Mouse (Mus musculus): ENCODE results near the gene Cd19. TPM values are rescaled to one million over a fixed set of nuclear protein-coding genes. Genes with fewer than 3 reads are reported as not detected.
A peak's percentile ranks its signal among the peaks of the same experiment; 100 is the strongest.

Gene Cd19
- polyA plus RNA-seq, 1 experiment from 2014 or later = not detected

DNA sequence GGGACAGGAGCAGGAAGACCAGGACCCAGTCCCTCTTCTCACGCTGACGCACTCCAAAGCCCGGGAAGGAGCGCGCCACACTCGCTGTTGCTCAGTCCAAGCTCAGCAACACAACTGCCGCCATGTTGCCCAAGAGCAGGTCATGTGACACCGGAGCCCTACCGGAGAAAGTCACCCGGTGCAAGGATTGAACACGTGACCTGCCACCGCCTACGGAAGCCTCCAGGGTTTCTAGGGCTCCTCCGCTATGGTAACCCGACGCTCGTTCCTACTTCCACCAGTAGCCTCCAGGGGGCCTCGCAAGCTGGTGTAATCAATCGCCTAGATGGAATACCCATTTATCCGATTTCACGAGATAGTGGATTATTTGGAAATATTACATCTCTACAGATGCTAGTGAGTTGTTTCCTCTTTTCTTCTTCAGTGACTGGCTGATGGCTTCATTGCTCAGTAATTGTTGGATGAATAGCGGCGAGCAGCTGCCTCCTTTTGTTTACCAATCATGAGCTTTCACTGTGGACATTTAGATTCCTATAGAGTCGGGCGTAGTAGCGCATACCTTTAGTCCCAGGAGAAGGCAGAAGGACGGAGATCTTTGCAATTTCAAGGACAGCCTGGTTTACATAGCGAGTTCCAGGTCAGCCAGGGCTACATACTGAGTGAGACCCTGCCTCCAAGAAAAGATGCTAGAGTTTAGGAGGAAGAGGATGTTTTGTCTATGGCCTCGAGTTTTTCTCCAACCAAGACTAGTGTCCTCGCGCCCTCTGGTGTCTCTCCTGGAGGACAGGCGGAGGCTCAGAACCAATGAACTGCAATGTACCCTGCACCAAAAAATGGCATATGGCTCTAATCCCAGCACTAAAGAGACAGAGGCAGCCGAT is 37.2 kb downstream of the Cd19 start, which contains the start of gene Spns1:
TSS of gene Spns1 (minus strand) at position 173 of the 881 bp plus-strand sequence.
- peak within 1 kb of the TSS; percentile 79 for H3K9ac ChIP-seq (replicated peaks)
- H3K9me3 ChIP-seq = no peaks in the 10 kb centered on the region
- H3K4me2 ChIP-seq = peak within 1 kb of the TSS; percentile 95
- peak within 1 kb of the TSS; percentile 90 for H3K4me3 ChIP-seq (replicated peaks)
- under 1% methylated on average over 33 of the region's 33 CpGs for WGBS
- peak within 1 kb of the TSS; percentile 79 for H3K27ac ChIP-seq
- no peaks in the 10 kb centered on the region for H3K27me3 ChIP-seq
- peaks cover 8% of the 10 kb centered on the region for H3K4me1 ChIP-seq (replicated peaks)
- peaks cover 27% of the 10 kb centered on the region for H3K36me3 ChIP-seq
- peak; percentile 93 for ATAC-seq (ENCODE audit: insufficient number of reproducible peaks, insufficient read depth, low FRiP score, low TSS enrichment, low read depth)

DNA sequence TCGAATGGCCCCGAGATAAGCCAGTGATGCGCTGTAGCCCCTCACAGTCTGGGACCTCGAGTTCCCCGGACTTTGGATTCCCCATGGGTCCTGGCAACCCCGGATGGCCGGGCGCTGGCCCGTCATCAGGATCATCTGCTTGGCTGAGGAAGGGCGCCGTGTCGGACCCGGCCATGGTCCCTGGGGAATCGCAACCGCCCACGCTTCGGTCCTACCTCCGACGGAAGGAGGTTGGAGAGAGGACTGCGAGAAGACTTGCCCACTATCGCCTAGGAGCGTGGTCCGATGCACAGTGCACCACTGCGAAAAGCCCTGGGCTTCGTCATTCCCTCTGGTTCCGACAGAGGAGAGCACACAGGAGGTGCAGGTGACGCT is 37.8 kb downstream of the Cd19 start:
- ATAC-seq (ENCODE audit: insufficient number of reproducible peaks, insufficient read depth, low FRiP score, low TSS enrichment, low read depth) = peak; percentile 58; the same call in 1 of the 2 replicates
- H3K4me1 ChIP-seq (replicated peaks) = peaks cover 8% of the 10 kb centered on the region
- H3K9ac ChIP-seq (replicated peaks) = peak overlapping the region; percentile 79
- H3K4me3 ChIP-seq (replicated peaks) = peak overlapping the region; percentile 90
- H3K27me3 ChIP-seq = no peaks in the 10 kb centered on the region
- peaks cover 33% of the 10 kb centered on the region for H3K36me3 ChIP-seq
- no peaks in the 10 kb centered on the region for H3K9me3 ChIP-seq
- H3K27ac ChIP-seq = 0 out of 2 replicates have a peak overlapping the region, but pooled peaks have one; percentile 29
- WGBS = 2% methylated on average over 26 of the region's 27 CpGs
- H3K4me2 ChIP-seq = peak overlapping the region; percentile 95

- Histone ChIP-seq H3K4me2 (no peak overlapping the region), H3K9ac (replicated peaks) (no peak overlapping the region), H3K27me3 (no peaks in the 10 kb centered on the region), H3K4me1 (replicated peaks) (peaks cover 8% of the 10 kb centered on the region), H3K27ac (no peak overlapping the region), H3K9me3 (no peaks in the 10 kb centered on the region), H3K36me3 (peaks cover 52% of the 10 kb centered on the region), H3K4me3 (replicated peaks) (no peak overlapping the region)
- 80% methylated on average over 5 of the region's 5 CpGs for WGBS
- ATAC-seq (ENCODE audit: insufficient number of reproducible peaks, insufficient read depth, low FRiP score, low TSS enrichment, low read depth) = no peak
These were observed 39.7 kb downstream of the Cd19 start for GRCm38 (mm10) chr7:126375012-126375411.

DNA sequence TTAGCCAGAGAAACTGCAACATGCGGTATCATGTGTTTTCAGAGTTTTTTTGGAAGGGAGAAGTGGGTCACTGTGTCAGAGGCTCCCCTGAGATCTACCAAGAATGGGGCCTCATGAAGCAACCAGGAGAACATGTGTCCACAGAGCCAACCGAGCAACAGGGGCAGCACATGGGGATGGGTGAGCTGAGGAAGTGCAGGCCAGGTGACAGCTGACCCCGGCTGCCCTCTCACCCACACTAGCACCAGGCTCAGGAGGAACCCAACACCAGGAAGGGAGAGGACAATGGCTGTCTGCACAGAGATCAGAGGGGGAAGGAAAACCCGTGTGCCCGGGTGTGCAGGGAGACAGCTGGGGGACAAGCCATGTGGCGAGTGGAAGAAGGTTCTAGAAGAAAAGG is 40.2 kb downstream of the Cd19 start:
- Histone ChIP-seq H3K4me3 (replicated peaks) (no peak overlapping the region), H3K9me3 (no peaks in the 10 kb centered on the region), H3K36me3 (peaks cover 57% of the 10 kb centered on the region), H3K4me1 (replicated peaks) (peaks cover 8% of the 10 kb centered on the region), H3K4me2 (no peak overlapping the region), H3K9ac (replicated peaks) (no peak overlapping the region), H3K27ac (no peak overlapping the region), H3K27me3 (no peaks in the 10 kb centered on the region)
- ATAC-seq (ENCODE audit: insufficient number of reproducible peaks, insufficient read depth, low FRiP score, low TSS enrichment, low read depth) = no peak
- 81% methylated on average over 6 of the region's 6 CpGs for WGBS

DNA sequence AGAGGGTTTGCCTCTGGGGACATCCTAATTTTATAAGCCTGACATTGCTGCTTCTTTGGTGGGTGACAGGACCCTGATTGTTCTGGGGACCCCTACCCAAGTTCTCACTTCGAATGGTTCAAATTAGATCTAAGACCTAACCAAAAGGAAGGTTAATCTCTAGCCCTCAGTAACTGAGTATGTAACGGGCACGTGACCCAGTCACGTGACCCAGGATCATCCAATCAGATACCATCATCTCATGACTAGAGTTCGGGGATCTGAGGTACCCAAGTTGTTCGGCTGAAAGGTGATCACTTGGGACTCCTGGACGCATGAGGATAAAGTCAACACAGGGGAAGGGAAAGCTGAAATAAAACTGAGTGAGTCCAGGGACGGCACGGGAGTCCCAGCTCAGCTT is 41.7 kb downstream of the Cd19 start:
- Histone ChIP-seq H3K4me1 (replicated peaks) (peaks cover 8% of the 10 kb centered on the region), H3K4me3 (replicated peaks) (no peak overlapping the region), H3K36me3 (peaks cover 67% of the 10 kb centered on the region), H3K9ac (replicated peaks) (no peak overlapping the region), H3K9me3 (no peaks in the 10 kb centered on the region), H3K4me2 (no peak overlapping the region), H3K27ac (no peak overlapping the region), H3K27me3 (no peaks in the 10 kb centered on the region)
- no peak for ATAC-seq (ENCODE audit: insufficient number of reproducible peaks, insufficient read depth, low FRiP score, low TSS enrichment, low read depth)
- 84% methylated on average over 9 of the region's 9 CpGs for WGBS

DNA sequence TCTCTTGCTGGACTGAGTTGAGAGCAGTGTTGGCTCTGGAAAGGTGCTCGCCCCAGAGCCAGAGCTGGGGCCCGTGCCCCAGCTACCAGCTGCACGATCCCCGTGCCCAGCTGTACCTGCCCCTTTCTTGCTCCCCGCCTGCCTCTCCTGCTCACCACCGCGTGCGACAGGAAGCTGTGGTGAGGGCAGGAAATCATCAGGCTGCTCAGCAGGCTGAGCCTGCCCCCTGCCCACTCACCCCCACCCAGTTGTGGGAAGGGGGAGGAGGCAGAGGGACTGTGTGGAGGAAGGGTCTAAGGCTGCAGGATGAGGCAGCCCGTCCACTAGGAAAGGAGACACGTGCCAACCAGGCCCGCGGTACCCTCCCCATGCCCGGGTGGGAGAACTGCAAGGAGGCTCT is 45.3 kb downstream of the Cd19 start, which contains the start of gene Lat:
TSS of gene Lat (minus strand) at position 178 of the 400 bp plus-strand sequence.
- 74% methylated on average over 13 of the region's 13 CpGs for WGBS
- Histone ChIP-seq H3K9me3 (no peaks in the 10 kb centered on the region), H3K27ac (no peak within 1 kb of the TSS), H3K4me1 (replicated peaks) (no peaks in the 10 kb centered on the region), H3K4me2 (no peak within 1 kb of the TSS), H3K36me3 (peaks cover 68% of the 10 kb centered on the region), H3K9ac (replicated peaks) (no peak within 1 kb of the TSS; the same call in 1 of the 2 replicates), H3K4me3 (replicated peaks) (no peak within 1 kb of the TSS), H3K27me3 (no peaks in the 10 kb centered on the region)
- ATAC-seq (ENCODE audit: insufficient number of reproducible peaks, insufficient read depth, low FRiP score, low TSS enrichment, low read depth) = no peak; the same call in 1 of the 2 replicates

GRCm38 (mm10) chr7:126368367-126368766 is 46.3 kb downstream of the Cd19 start:
- 88% methylated on average over 8 of the region's 8 CpGs for WGBS
- no peak overlapping the region for H3K27ac ChIP-seq
- H3K36me3 ChIP-seq = peaks cover 67% of the 10 kb centered on the region
- no peaks in the 10 kb centered on the region for H3K9me3 ChIP-seq
- ATAC-seq (ENCODE audit: insufficient number of reproducible peaks, insufficient read depth, low FRiP score, low TSS enrichment, low read depth) = no peak
- H3K9ac ChIP-seq (replicated peaks) = no peak overlapping the region
- no peak overlapping the region for H3K4me2 ChIP-seq
- no peak overlapping the region for H3K4me3 ChIP-seq (replicated peaks)
- no peaks in the 10 kb centered on the region for H3K27me3 ChIP-seq
- H3K4me1 ChIP-seq (replicated peaks) = no peaks in the 10 kb centered on the region

- Histone ChIP-seq H3K4me1 (replicated peaks) (no peaks in the 10 kb centered on the region), H3K27me3 (no peaks in the 10 kb centered on the region), H3K27ac (no peak overlapping the region), H3K4me3 (replicated peaks) (no peak overlapping the region), H3K9ac (replicated peaks) (no peak overlapping the region), H3K9me3 (no peaks in the 10 kb centered on the region), H3K36me3 (peaks cover 60% of the 10 kb centered on the region), H3K4me2 (no peak overlapping the region)
- ATAC-seq (ENCODE audit: insufficient number of reproducible peaks, insufficient read depth, low FRiP score, low TSS enrichment, low read depth) = no peak
- 84% methylated on average over 10 of the region's 10 CpGs for WGBS
These were observed 47.1 kb downstream of the Cd19 start for GRCm38 (mm10) chr7:126367636-126368035.

- H3K27ac ChIP-seq = no peak overlapping the region
- 80% methylated on average over 6 of the region's 6 CpGs for WGBS
- ATAC-seq (ENCODE audit: insufficient number of reproducible peaks, insufficient read depth, low FRiP score, low TSS enrichment, low read depth) = no peak
These were observed 51.7 kb downstream of the Cd19 start for GRCm38 (mm10) chr7:126363038-126363437.

GRCm38 (mm10) chr7:126359049-126359448 is 55.6 kb downstream of the Cd19 start:
- no peak overlapping the region for H3K4me2 ChIP-seq
- H3K9ac ChIP-seq (replicated peaks) = no peak overlapping the region
- no peaks in the 10 kb centered on the region for H3K9me3 ChIP-seq
- H3K27me3 ChIP-seq = no peaks in the 10 kb centered on the region
- no peaks in the 10 kb centered on the region; the same call in 1 of the 2 replicates for H3K4me1 ChIP-seq (replicated peaks)
- H3K36me3 ChIP-seq = peaks cover 6% of the 10 kb centered on the region; the same call in 1 of the 2 replicates
- 73% methylated on average over 13 of the region's 13 CpGs for WGBS
- no peak for ATAC-seq (ENCODE audit: insufficient number of reproducible peaks, insufficient read depth, low FRiP score, low TSS enrichment, low read depth)
- H3K4me3 ChIP-seq (replicated peaks) = no peak overlapping the region
- no peak overlapping the region for H3K27ac ChIP-seq

More at GRCm38 (mm10) chr7:126363038-126363437, 51.7 kb downstream of the Cd19 start:
- no peaks in the 10 kb centered on the region for H3K9me3 ChIP-seq
- H3K4me2 ChIP-seq = no peak overlapping the region
- no peaks in the 10 kb centered on the region for H3K27me3 ChIP-seq
- no peak overlapping the region for H3K4me3 ChIP-seq (replicated peaks)
- no peak overlapping the region for H3K9ac ChIP-seq (replicated peaks)
- peaks cover 19% of the 10 kb centered on the region; the same call in 1 of the 2 replicates for H3K36me3 ChIP-seq
- no peaks in the 10 kb centered on the region for H3K4me1 ChIP-seq (replicated peaks)
